8 mouse cellular contexts compared by ENCODE assay signal in genomic region chr1:39479254-39479653, GRCm38 (mm10). TPM values are rescaled to one million over a fixed set of nuclear protein-coding genes. Genes with fewer than 3 reads are reported as not detected.
A peak's percentile ranks its signal among the peaks of the same experiment; 100 is the strongest.
DNase-seq lines count a peak whose midpoint lies in the region; ATAC-seq and TF ChIP-seq lines count a peak whose summit lies in the region.

No protein-coding gene starts in this region.

- no peak for ATAC-seq in kidney, embryonic 16.5 days (ENCODE audit: low FRiP score, low TSS enrichment)
- ATAC-seq in heart, postnatal 0 days (ENCODE audit: insufficient read depth, low read depth) = no peak
- no peak for ATAC-seq in midbrain, embryonic 13.5 days
- no peak for ATAC-seq in inflammation-experienced regulatory T-cells, adult 6 months

- H3K9ac ChIP-seq in kidney, embryonic 16.5 days (replicated peaks; ENCODE audit: low read length) = no peak overlapping the region
- H3K9ac ChIP-seq in heart, postnatal 0 days (replicated peaks; ENCODE audit: low read depth, low read length) = 0 out of 2 replicates have a peak overlapping the region, but pooled peaks have one; percentile 83
- no peak overlapping the region for H3K9ac ChIP-seq in midbrain, embryonic 13.5 days (replicated peaks)

- DNase-seq in cerebellum, adult 9-10 months = peak; percentile 57
- no peak for DNase-seq in cerebellum, adult 2 months
- no peak for DNase-seq in kidney, adult 18-20 months
- no peak for DNase-seq in heart, postnatal 0 days (ENCODE audit: low spot score)
- no peak for DNase-seq in Muller cell, postnatal 12 days (ENCODE audit: inconsistent ontology term)

- peaks cover 7% of the 10 kb centered on the region for H3K4me1 ChIP-seq in cerebellum, adult 2 months (ENCODE audit: control insufficient read depth, insufficient read depth, low read length)
- peaks cover 21% of the 10 kb centered on the region; the same call in 1 of the 2 replicates for H3K4me1 ChIP-seq in kidney, embryonic 16.5 days (ENCODE audit: insufficient read depth, low read length)
- H3K4me1 ChIP-seq in heart, postnatal 0 days (ENCODE audit: control insufficient read depth, insufficient read depth) = peaks cover 12% of the 10 kb centered on the region
- peaks cover 25% of the 10 kb centered on the region for H3K4me1 ChIP-seq in midbrain, embryonic 13.5 days (replicated peaks)

- H3K9me3 ChIP-seq in kidney, embryonic 16.5 days (ENCODE audit: low read length) = no peaks in the 10 kb centered on the region
- no peaks in the 10 kb centered on the region for H3K9me3 ChIP-seq in heart, postnatal 0 days (replicated peaks; ENCODE audit: control insufficient read depth, low read length)
- H3K9me3 ChIP-seq in midbrain, embryonic 13.5 days = no peaks in the 10 kb centered on the region

- WGBS in cerebellum, adult 2 months = 66% methylated on average over 5 of the region's 5 CpGs
- 52% methylated on average over 5 of the region's 5 CpGs for WGBS in kidney, embryonic 16.5 days
- WGBS in heart, postnatal 0 days = 70% methylated on average over 5 of the region's 5 CpGs
- WGBS in midbrain, embryonic 13.5 days = 69% methylated on average over 5 of the region's 5 CpGs

- H3K4me2 ChIP-seq in kidney, embryonic 16.5 days (replicated peaks; ENCODE audit: low read depth, low read length) = peak overlapping the region; percentile 74; the same call in 1 of the 2 replicates
- H3K4me2 ChIP-seq in heart, postnatal 0 days (ENCODE audit: low read depth, low read length) = peak overlapping the region; percentile 99
- H3K4me2 ChIP-seq in midbrain, embryonic 13.5 days (replicated peaks) = peak overlapping the region; percentile 88; the same call in 1 of the 2 replicates

- H3K36me3 ChIP-seq in kidney, embryonic 16.5 days (ENCODE audit: insufficient read depth, low read length) = no peaks in the 10 kb centered on the region
- no peaks in the 10 kb centered on the region for H3K36me3 ChIP-seq in heart, postnatal 0 days (replicated peaks; ENCODE audit: control insufficient read depth, insufficient read depth, low read length)
- no peaks in the 10 kb centered on the region for H3K36me3 ChIP-seq in midbrain, embryonic 13.5 days

- no peak for TF ChIP-seq POLR2A in cerebellum, adult 2 months (IDR thresholded peaks at IDR 0.05; ENCODE audit: borderline replicate concordance, insufficient read depth, low read length)

- no peak for TF ChIP-seq EP300 in heart, postnatal 0 days (IDR thresholded peaks at IDR 0.05; ENCODE audit: low read depth)

- H3K27me3 ChIP-seq in cerebellum, adult 2 months (ENCODE audit: control insufficient read depth, insufficient read depth, low read length) = no peaks in the 10 kb centered on the region
- no peaks in the 10 kb centered on the region for H3K27me3 ChIP-seq in kidney, embryonic 16.5 days (ENCODE audit: insufficient read depth, low read length)
- H3K27me3 ChIP-seq in heart, postnatal 0 days (ENCODE audit: control insufficient read depth, insufficient read depth, low read length) = no peaks in the 10 kb centered on the region
- peaks cover 15% of the 10 kb centered on the region; the same call in 1 of the 2 replicates for H3K27me3 ChIP-seq in midbrain, embryonic 13.5 days

- no peak for TF ChIP-seq CTCF in cerebellum, adult 2 months (IDR thresholded peaks at IDR 0.05; ENCODE audit: borderline replicate concordance, insufficient read depth, low read depth, low read length)
- no peak for TF ChIP-seq CTCF in heart, postnatal 0 days (IDR thresholded peaks at IDR 0.05; ENCODE audit: low read depth)

- no peak overlapping the region for H3K27ac ChIP-seq in cerebellum, adult 2 months (ENCODE audit: insufficient read depth, low read length)
- H3K27ac ChIP-seq in kidney, embryonic 16.5 days (ENCODE audit: low read length) = no peak overlapping the region
- H3K27ac ChIP-seq in heart, postnatal 0 days (ENCODE audit: low read depth) = peak overlapping the region; percentile 89; the same call in 1 of the 2 replicates
- H3K27ac ChIP-seq in midbrain, embryonic 13.5 days = no peak overlapping the region

- H3K4me3 ChIP-seq in cerebellum, adult 2 months (replicated peaks; ENCODE audit: insufficient read depth, low read depth, low read length) = no peak overlapping the region
- H3K4me3 ChIP-seq in kidney, embryonic 16.5 days (ENCODE audit: low read length) = no peak overlapping the region
- peak overlapping the region; percentile 88; the same call in 1 of the 2 replicates for H3K4me3 ChIP-seq in heart, postnatal 0 days (ENCODE audit: low read depth, low read length)
- no peak overlapping the region for H3K4me3 ChIP-seq in midbrain, embryonic 13.5 days (replicated peaks)

RNA-seq across cellular contexts. Expression of gene Tbc1d8, which starts 0.7 kb away (rescaled TPM):
- 29.2 and 34.0 TPM in 2 replicates for polyA plus RNA-seq in cerebellum, adult 2 months (2012; rRNA removed)
- 10.1 and 10.3 TPM in 2 replicates for polyA plus RNA-seq in kidney, embryonic 16.5 days (2015; fragmentation: Nextera tagmentation; extraction: Ambion mirVana)
- 10.2 and 16.7 TPM in 2 replicates for total RNA-seq in heart, postnatal 0 days (2014; rRNA removed; ENCODE audit: low replicate concordance)
- polyA plus RNA-seq in heart, postnatal 0 days (2015; fragmentation: Nextera tagmentation; extraction: Ambion mirVana) = 6.4 TPM in 2 replicates
- polyA plus RNA-seq in midbrain, embryonic 13.5 days (2015; fragmentation: Nextera tagmentation; extraction: Ambion mirVana) = 7.2 and 7.8 TPM in 2 replicates
- polyA plus RNA-seq in inflammation-experienced regulatory T-cells, adult 6 months (2017; shearing (Covaris generic)) = 1 to 10 TPM in 1 of 3 experiments, under 1 TPM in 2; 0.78 to 2.0 (median 0.92) TPM

RNA-seq across cellular contexts. Expression of gene Cnot11, which starts 55.5 kb away (rescaled TPM):
- polyA plus RNA-seq in cerebellum, adult 2 months (2012; rRNA removed) = 21.0 and 23.1 TPM in 2 replicates
- polyA plus RNA-seq in kidney, embryonic 16.5 days (2015; fragmentation: Nextera tagmentation; extraction: Ambion mirVana) = 14.6 and 15.6 TPM in 2 replicates
- total RNA-seq in heart, postnatal 0 days (2014; rRNA removed; ENCODE audit: low replicate concordance) = 14.7 and 34.4 TPM in 2 replicates
- 11.1 and 11.7 TPM in 2 replicates for polyA plus RNA-seq in heart, postnatal 0 days (2015; fragmentation: Nextera tagmentation; extraction: Ambion mirVana)
- 13.4 and 16.4 TPM in 2 replicates for polyA plus RNA-seq in midbrain, embryonic 13.5 days (2015; fragmentation: Nextera tagmentation; extraction: Ambion mirVana)
- polyA plus RNA-seq in inflammation-experienced regulatory T-cells, adult 6 months (2017; shearing (Covaris generic)) = 1 to 10 TPM; 4.6 to 6.9 (median 4.6) TPM
